Mouse (Mus musculus) adrenal gland, adult 8-10 months (tissue): ENCODE results near the gene Ryr1. TPM values are rescaled to one million over a fixed set of nuclear protein-coding genes. Genes with fewer than 3 reads are reported as not detected.

Experiments used
- DNase-seq: peaks from one replicate; pipeline ENCODE4 v3.0.0; 2022
- total RNA-seq, 4 experiments: library from RNA; stranded (reverse); gene quantifications; 2 replicates each; pipeline ENCODE4 v1.2.4; 2022

Ryr1 gene
- total RNA-seq, 4 experiments from 2014 or later, result 0.17 to 0.25 (median 0.22) TPM

DNA sequence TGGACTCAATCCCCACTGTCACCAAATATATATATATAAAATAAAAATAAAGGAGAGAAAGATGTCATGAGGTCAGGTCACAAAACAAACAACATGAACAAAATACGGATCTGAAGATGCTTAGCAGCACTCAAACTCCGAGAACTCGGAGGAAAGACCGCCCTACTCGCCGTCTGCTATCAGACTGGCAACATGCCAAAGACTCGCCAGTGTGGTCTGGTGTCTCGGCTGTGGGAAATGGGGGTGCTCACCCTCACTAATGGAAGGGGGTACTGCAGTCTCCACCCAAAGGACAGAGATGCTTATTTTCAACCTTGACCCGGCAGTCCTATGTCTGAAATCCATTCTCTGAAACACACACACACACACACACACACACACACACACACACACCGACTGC is 93.3 kb downstream of the Ryr1 start:
- DNase-seq, result no peak

DNA sequence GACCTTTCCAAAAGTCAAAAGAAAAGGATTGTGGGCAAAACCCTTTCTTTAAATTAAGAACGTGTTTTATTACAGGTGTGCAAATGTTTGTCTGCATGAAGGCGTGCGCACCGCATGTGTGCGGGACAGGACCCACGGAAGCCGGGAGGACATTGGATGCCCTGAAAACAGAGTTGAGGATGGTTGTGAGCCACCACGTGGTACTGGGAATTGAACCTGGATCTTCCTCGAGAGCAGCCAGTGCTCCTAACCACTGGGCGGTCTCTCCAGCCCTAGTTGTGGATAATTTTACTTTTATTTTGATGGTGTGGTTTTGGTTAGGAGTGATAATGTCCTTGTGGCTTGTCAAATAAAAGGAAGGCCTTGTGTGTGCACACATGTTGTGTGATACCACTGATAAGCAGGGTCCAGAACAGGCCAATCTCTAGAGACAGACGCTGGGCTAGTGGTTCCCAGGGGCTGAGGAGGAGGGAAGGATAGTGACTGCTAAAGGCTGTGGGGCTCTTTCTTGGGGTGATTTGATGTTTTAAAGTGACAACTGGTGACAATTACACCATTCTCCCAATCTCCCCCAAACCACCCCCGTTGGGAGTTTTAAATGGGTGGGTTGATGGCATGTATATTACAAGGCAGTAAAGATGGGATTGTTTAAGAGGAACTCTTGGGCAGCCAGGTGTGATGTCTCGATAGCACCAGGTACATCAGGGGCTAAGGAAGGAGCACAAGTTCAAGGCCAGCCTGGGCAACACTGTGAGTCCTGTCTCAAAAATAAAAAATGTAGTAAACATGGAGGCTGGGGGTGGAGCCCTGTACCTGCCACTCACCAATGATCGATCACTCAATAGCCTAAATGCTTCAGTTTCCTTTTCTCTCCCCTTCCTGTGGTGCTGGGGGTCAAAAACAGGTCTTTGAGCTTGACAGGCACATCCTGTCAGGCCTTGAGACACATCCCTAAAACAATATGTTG is 95.0 kb downstream of the Ryr1 start:
- DNase-seq, result no peak

DNA sequence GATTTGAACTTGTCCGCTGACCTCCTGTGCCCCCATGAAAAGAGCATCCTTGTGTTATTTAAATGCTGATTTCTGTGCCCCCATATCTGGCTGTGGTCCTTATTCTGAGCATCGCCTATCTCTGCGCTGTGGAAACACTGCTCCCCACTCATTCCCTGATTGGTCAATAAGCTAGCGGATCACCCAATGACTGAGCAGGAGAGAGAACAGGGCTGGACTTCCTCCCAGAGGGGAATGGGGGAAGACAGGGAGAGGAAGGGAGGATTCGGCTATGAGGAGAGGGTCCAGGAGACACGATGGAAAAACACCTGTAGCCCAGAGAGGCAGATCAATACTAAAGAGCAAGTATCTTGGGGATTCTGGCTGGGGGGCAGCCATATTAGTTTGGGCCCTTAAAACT is 96.2 kb downstream of the Ryr1 start:
- no peak for DNase-seq

DNA sequence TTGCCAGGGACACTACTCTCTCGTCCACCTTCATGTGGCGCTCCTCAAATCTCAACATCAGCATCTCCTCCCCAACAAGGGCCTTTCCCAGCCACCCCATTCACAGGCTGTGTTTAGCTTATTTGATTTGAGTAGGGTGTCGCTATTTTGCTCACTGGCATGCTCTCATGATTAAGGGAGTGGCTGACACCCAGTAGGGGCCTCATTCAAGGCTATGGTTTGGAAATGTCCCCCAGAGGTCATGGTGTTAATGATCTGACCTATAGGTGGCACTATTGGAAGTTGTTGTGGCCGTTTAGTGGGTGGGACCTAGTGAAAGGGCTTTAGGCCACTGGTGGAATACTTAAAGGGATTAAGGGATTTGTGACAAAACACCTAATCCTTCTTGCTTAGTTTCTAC is 98.2 kb downstream of the Ryr1 start:
- DNase-seq, result no peak

DNA sequence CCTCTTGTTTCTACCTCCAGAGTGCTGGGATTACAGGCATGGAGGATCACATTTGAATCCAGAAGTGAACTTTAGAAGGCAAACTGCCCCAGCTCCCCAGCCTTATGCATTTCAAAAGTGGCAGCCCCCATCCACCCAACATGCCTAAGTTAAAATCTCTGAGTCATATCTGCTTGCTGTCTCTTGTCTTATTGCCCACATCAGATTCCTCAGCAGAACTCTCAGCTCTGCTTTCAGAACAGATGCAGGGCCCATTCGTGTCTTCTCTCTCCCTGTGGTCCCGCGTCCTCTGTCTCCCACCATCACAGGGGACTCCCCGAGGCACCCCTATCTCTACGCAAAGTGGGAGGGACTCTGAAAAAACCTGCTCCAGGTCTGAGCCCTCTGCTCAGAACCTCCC is 98.8 kb downstream of the Ryr1 start:
- no peak for DNase-seq

DNA sequence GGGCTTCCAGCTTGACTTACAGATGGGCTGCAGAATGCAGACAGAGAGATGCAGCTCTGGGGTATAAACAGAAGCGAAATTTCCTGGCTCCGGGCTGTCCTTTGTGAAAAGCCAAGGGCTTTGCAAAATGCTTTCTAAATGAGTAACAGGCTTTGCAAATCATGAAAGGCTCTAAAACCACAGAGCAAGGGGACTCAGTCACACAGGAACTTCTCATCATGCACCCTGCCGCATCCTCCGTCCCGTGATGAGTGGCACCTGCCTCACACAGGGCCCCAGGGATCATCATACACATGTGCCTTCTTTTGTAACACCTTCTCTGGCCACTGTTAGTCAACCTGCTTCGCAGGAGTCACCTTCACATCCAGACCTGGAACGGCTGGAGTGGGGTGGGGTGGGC is 99.4 kb downstream of the Ryr1 start:
- DNase-seq, result no peak

DNA sequence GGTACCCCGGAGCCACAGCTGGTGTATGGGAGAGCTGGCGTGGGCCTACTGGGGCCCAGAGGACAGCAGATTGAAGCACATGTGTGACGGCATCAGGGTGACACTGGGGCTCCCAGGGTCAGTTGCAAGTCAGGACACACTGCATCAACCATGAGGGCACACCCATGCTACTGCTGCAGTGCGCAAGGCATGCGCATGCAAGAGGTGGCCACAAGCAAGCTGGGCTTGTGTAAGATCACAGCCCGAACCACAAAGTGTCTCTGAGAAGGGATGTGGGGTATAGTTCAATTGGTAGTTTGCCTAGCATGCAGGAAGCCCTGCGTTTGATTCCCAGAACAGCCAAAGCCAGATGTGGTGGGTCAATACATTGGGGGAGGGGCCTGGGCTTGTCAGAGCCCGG is 101.5 kb downstream of the Ryr1 start:
- no peak for DNase-seq

DNA sequence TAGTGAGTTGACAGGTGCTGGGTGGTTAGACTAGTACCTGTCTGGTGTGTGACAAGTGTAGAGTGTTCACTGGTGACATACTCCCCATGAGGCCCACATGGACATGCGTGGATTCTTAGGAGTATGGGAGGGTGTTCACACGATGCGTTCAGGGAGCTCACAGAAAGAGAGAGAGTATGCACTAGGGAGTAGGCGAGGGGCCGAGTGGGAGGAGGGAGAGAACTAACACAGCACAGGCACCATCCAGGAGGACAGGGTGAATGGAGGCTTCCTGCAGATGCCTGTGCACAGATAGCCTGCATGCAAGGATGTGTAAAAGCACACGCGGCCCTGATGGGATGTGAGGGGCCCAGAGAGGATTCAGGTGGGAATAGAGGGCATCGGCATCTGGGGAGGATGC is 102.5 kb downstream of the Ryr1 start:
- no peak for DNase-seq

DNA sequence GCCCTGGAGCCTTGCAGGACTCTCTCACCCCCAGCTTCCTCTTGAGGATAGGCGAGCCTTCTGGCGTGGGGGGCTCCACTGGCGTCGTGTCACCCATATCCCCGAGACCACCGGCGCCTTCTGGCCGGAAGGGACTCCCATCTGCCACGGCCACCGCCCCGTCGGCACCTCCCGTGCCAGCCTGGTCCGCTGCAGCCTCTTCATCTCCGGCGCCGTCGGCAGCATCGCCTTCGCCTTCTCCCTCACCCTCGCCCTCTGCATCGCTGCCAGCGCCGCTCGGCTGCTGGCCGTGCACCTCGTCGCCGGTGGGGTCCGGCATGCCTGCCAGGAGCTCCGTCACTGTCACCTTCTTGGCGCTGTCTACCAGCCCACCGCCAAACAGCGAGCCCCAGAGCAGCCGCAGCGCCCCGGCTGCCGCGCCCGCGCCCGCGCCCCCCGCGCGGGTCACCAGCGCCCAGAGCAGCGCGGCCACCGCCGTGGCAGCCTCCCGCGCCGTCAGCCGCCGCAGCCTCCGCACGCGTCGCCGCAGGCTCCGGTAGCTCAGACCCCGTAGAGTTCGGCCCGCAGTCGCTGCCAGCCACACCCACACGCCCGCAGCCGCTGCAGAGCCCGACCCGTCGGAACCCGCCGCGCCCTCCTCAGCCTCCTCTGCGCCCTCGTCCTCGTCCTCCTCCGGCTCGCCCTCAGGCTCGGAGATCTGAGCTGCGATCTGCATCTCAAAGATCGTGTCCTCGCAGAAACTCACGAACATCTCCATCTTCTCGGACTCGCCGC is 105.3 kb downstream of the Ryr1 start:
- DNase-seq, result no peak

DNA sequence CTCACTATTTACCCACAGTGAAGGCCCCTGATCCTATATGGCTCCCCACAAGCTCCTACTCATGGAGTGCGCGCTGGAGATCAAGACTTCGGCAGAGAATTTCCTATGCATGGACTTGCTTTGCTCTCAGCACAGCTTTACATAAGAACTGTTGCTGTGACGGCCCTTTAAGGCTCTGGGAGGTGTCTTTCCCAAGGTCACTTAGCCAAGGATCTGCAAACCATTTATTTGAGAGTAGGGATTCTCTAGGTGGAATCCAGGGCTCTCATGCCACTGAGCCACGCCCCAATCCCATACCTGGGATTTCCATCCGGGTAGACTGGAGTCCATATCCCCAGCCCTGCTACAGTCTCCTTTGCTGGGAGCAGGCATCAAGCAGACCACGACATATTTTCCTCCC is 107.8 kb downstream of the Ryr1 start:
- no peak for DNase-seq

DNA sequence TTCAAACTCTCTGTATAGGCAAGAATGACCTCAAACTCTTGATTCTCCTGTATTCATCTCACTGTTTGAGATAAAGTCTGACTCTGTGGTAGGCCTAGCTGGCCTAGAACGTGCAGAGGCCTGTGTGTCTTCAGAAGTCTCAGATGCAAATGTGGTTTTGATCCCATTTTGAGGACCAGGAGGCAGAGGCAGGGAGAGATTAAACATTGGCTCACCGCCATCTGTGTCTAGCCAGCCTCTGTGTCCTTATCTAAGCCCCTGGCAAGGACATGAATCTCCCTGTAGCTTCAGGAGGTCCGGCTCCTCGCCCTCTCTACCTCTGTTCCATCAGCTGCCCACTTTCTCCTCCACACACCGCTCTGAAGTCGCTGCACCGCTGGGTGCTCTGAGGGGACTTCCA is 108.5 kb downstream of the Ryr1 start:
- DNase-seq, result no peak

DNA sequence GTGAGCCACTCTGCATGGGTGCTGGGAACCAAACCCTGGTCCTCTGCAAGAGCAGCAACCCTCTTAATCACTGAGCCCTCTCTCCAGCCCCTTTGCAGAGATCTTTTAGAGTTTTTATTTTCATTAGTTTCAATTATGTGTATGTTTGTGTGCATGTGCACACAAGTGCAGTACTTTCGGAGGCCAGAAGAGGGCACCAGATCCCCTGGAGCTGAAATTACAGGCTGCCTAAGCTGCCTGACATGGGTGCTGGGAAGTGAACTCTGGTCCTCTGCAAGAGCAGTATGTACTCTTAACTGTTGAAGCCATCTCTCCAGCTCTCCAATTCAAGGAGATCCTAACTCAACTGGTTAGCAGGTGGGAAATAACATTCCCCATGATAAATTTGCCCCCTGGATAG is 110.0 kb downstream of the Ryr1 start:
- no peak for DNase-seq

DNA sequence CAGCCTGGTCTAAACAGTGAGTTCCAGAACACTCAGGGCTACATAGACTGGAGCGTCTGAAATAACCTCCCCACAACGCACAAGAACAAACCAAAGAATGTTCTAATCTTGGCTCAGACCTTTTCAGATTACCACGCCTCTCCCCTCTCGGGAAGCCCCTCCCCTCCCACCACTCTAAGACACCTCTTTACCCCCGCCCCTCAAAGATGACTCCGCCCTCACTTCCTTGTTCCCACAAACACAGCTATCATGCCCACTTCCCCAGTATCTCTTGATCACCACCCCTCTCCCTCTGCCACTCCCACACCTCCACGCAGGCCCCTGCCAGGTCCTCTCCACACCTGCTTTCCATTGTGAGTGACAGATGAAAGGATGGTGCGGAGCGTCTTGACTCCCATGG is 116.3 kb downstream of the Ryr1 start:
- no peak for DNase-seq

DNA sequence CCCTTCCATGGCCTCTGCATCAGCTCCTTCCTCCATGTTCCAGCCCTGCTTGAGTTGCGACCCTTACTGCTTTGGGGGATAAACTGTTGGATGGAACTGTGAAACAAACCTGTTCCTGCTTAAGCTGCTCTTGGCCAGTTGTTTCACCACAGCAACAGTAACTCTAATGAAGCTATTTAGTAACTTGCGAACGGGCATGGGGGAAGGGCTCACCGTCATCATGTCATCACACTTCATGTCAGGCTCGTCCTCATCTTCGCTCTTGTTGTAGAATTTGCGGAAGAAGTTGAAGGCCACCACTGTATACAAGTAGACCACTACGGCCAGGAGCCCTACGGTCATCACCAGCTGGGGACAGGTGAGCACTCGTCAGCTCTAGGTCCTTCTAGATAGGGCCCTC is 116.8 kb downstream of the Ryr1 start:
- DNase-seq, result no peak

DNA sequence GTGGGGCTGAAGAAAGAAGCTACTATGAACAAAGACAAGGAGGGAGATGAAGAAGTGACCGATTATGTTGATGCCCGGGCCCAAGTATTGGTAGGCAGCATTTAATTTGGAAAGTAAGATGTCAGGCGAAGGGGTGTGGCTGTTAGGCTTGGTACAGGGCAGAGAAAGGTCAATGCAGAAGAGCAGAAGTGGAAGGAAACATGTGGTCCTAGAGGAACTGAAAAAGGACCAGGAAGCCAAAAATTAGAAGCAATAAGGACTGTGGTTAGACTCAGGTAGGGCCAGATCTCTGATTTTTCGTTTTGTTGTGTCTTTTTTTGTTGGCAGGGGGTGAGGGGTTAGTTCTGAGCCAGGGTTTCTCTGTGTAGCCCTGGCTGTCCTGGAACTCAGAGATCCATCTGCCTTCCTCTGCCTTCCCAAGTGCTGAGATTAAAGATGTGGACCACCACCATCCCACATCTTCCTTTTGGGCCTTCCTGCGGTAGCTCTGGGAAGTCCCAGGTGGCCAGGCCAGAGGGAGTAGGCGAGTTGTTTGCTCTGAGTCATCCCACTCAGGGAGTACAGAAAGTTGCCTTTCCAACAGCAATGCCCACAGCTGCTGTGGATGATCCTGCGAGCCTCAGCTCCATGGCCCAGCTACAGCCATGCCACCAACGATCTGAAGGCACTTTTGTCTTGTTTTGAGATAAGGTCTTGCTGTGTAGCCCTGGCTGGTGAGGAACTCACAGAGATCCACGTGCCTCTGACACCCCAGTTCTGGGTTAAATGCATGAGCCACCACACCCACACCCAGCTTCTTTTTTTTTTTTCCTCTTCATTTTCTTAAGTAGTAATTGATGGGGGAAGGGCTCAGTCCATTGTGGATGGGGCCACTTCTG is 117.5 kb downstream of the Ryr1 start:
- DNase-seq, result no peak

DNA sequence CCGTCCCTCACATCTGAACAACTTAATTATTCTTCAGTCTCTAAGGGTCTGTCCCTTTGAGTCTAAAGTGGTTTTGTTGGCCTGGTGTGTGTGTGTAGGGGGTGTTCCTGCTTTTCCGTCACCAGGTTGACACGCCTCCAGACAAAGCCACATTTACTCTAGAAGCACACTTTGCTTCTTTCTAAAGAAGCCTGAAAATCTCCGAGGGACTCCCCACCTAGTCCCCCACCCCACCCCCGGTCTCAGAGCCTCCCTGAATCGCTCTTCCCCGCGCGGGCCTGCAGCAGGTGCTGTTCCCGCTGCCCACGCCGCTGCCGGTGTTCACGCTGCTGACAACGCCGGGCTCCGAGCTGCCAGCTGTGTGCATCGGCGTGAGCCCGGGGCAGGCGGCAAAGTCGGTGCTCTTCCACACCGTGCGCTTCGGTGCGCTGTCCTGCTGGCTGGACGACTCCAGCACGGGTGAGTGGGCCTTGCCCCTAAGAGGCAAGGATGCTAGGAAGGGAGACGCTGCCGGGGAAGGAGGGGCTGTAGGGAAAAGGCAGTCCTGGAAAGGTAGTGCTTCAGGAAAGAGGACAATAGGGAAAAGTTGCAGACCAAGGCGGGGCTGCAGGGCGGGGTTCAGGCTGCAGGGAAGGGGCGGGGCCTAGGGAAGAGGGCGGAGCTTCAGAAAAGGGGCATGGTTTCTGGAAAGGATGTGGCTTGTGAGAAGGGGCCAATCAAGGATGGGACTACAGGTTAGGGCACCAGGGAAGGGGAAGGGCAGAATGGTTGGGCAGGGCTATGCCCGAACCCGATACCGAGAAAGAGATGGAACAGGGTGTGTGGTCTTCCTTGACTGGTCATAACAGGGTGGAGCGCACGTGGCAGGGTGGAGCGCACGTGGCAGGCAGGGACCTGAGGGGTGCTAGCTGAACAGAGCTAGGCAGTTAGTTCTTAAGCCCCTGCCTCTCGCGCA is 124.1 kb downstream of the Ryr1 start:
- no peak for DNase-seq

DNA sequence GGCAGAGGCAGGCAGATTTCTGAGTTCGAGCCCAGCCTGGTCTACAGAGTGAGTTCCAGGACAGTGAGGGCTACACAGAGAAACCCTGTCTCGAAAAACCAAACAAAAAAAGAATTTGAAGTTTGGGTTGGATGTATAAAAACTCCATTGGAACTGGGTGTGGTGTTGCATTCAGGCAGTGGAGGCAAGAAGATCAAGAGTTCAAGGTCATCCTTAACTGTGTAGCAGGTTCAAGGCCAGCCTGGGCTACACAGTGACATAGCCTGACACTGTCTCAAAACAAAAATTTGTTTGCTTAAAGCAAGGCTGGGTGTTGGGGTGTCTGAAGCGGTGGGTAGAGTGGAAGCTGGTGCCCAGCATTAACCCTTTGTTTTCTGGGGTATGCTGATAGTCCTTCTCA is 131.6 kb downstream of the Ryr1 start:
- DNase-seq, result no peak

DNA sequence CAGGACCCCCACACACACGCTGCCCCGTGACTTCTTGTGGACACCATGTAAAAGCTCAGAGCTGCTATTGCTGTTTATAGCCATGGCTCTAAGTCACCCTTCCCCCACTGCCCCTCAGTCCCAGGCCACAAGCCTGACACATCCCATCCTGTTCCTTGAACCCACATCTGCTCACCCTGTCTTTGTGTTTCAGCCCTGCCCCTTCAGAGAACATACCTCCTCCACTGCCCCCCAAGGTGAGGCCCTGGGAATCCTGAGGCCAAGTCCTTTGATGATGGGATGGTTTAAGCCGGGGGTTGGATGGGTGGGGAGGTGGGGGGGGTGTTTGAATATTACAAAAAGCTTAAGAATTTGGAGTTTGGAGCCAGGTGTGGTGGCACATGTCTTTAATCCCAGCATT is 132.0 kb downstream of the Ryr1 start:
- no peak for DNase-seq

DNA sequence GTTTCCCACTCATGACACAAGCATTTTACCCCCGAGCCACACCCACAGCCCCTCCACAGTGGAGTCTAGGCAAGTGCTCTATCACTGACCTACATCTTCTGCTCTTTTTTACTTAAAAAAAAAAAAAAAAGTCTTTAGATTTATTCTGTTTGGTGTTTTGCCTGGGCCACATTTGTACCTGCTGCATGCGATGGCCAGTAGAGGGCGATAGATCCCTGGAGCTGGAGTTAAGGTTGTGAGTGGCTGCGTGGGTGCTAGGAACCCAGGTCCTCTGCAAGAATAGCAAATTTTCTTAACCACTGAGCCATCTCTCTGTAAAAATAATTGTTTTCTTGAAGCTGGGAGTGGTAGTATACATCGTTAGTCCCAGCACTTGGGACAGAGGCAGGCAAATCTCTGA is 133.4 kb downstream of the Ryr1 start:
- DNase-seq, result no peak

DNA sequence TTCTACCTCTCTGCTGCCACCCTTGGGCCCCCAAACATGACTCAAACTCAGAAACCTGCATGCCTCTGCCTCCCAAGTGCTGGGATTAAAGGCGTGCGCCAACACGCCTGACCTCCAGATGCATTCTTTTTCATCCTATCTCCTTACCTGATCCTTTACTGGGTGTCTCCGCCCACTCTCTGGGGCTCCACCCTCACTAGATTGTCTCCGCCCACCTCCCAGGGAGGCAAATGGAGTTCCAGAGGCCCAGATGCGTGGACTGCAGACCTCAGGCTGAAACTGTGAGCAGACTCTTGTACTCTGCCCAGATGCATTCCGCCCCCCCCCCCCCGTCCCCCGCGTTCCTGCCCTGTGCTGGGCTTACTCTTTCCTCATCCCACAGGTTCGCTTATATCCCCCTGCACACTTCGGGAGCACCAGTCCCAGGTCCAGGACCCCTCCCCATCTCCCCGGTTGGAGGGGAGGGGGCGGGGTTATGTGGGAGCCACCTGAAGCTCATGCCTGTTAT is 134.2 kb downstream of the Ryr1 start:
- no peak for DNase-seq

DNA sequence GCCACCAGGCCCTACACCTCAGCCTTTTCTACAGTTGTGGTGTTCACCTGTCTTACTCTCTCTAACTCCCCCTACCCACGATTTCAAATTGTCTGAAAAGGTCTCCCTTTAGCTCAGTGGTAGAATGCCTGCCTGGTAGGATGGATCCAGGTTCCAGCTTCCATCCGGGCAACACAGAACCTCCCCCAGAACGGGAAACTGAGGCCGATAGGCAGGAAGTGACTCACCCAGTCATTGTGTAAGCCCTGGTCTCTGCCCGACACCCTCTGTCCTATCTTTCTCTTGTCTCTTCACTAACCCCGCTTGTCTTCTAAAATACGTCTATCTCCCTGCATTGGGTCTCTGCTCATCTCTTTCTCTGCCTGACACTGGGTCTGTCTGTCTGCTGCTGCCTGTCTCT is 139.8 kb downstream of the Ryr1 start:
- DNase-seq, result no peak
